Mouse (Mus musculus): ENCODE data around the gene Grin1.
A peak's percentile ranks its signal among the peaks of the same experiment; 100 is the strongest.

The Grin1 gene

DNA sequence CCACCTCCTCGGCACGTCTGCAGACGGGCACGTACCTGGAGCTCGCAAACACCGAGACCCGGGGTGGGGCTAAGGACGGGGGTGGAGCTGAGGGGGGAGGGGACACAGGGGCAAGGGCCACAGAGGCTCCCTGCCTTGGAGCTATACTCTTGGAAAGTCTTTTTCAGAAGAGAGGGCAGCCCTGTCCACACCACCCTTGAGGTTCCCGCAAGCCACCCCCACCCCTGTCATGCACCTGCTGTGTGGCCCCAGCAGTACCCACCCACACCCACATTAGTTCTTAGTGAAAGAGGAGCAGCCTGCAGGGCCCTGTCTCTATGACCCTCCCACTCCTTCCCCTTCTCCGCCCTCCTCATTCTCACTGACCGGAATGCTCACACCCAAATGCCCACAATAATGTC, 7.5 kb downstream of the Grin1 start:
- no peak for DNase-seq

DNA sequence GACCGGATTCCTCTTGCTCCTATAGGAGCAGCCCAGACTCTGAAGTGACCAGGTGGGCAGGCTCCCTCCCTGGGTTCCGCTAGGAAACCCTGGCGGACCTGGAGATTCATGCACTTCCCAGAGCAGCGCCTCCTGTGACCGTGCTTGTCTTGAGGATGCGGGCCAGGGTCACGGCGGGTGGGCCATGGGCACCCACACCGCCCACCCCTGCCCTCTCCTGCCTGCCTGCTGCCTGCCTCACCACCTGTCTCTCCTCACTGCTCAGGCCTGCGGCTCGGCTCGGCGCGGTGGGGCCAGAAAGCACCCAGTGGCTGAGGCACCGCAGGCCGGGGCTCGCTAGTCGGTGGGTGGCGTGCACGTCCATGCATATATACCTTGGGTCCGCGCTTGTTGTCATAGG, 8.0 kb downstream of the Grin1 start:
- no peak for DNase-seq

DNA sequence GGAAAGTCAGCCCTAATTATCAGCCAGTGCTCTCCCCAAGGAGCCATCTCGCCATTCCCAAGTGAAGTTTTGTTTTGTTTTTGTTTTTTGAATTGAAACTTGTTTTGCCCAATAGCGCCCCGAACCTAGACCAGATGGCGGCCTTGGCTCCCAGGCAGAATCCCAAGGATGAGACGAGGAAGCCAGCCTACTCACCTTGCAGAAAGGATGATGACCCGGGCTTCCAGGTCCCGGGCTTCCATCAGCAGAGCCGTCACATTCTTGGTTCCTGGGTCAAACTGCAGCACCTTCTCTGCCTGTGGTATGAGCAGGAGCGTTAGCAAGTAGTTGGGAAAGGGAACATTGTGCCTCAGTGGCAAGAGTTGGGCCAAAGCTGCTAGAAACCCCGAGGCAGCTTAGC, 8.8 kb downstream of the Grin1 start:
- DNase-seq = no peak

DNA sequence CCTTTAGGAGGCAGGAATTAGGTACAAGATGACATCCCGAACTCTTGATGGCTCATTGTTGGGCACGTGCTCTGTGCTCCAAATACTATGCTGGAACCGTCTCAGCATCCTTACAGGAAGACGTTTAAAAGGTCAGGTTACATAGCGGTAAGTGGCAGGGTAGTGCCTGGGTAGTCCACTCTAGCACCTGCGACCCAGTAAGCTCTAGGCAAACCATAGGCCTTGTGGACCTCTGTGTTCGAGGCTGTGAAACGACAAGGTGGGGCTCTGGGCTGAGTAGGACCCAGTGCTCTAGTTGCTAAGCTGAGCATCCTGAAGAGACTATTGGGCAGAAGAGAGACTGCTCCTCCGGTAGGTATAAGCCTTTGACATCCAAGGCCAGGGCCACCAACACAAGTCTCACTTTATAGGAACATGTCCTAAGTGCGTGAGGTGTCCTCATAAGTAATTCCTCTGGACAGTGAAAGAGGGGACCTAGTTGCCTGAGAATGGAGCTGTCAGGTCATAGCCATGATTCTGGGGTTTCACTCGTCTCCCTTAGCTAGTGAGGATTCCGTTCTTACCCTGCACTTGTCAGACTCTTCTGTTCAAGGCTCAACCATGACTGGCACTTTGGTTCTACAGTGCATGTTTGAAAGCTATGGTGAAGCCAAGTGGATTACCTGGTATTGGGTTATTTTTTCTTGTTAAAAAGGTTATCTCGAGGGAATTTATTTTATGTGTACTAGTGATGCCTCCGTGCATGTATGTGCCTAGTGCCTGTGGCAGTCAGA, 13.2 kb downstream of the Grin1 start:
- no peak for DNase-seq

DNA sequence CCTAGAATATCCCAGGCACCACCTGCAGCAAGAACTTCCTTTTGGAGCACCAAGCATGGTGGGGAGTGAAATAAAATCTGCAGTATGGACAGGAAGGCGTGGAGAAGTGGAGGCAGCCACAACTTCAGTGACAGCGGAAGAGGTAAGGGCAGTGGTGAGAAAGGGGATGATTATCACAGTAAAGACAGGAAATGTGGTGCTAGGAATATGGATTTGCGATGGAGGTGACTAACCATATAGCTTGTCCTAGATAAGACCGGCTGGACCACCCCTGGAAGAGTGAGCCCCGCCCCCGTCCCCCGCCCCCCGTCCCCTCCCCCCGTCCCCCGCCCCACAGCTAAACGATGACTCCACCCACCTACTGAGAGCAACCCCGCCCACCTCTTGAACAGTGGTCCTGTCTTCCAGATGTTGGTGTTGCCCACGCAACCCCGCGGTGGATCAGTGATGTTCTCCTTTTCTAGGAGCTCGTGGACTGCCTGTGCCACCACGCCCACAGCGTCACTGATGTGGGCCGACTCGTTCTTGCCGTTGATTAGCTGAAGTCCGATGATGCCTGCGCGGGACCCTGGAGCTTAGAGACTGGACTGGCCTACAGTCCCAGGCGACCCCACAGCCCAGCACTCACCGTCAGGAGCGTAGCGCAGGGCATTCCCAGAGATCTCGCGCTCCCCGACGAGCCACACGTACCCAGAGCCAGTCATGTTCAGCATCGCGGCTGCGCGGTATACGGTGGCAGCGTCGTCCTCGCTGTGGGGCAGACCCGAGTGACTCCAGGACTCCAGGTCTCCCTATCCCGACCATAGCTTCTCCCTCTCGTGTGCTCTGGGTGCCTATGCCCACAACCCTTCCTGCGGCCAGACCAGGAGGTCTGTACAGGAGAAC, 14.1 kb downstream of the Grin1 start:
- DNase-seq = no peak

DNA sequence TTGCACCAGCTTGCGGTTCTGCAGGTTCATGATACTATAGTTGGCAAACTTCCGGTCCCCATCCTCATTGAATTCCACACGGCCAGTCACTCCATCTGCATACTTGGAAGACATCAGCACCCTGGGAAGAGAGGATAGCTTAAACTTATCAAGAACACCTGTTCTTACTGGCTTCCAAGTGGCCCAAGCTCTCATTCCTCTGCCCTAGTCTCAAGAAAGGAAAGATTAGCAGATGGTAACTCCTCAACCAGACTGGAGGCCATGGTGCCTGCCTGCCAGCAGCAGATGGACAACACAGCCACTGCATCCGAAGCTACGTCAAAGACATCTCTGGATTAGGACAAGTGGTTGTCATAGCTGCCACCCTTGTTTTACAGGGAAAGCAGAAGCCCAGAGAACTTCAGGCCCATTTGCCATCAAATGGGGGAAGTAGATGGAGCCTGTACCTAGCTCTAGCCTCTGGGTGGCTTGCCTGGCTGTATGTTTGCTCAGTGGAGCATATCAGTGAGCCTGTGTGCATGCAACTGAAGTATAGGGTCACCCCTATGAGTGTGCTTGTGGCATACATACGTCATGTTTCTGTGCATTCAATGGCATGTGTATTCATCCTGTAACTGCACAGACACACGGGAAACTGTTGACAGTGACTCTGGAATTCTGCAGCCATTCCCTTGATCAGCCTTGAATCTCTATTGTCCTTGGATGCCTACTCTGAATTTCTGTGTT, 14.9 kb downstream of the Grin1 start:
- no peak for DNase-seq

DNA sequence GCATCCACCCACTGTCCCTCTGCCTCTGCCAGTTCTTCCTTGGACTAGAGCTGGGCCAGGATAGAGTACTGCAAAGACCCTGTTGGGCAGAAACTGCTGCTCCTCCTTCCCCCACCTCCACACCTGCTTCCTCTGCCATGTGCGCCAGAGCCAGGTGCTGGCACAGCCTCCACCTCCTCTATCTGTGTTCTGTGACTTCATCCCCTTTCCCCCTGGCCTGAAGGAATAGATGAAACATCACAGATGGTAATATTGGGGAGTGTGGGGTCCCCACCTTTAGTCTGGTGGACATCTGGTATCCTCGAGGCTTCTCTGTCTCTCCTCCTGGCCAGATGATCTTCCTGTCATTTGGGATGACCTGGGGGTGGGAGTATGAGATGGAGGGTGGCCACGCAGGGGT, 15.5 kb downstream of the Grin1 start:
- no peak for DNase-seq

DNA sequence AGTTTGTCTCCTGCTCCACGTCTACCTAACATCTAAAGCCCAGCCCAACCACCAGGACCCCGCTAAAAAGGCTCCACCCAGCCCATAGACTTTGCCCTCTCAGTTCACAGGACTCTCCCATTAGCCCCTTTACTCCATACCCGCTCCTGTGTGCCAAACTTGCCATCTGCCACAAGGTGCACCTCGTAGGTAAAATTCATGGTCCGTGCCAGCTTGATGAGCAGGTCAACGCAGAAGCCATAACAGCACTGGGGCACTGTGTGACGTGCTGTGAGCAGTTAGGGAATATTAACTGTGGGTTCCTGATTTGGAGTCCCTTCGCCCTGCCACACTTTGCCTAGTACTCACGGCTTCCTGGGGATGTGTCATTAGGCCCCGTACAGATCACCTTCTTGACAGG, 20.9 kb downstream of the Grin1 start:
- no peak for DNase-seq

DNA sequence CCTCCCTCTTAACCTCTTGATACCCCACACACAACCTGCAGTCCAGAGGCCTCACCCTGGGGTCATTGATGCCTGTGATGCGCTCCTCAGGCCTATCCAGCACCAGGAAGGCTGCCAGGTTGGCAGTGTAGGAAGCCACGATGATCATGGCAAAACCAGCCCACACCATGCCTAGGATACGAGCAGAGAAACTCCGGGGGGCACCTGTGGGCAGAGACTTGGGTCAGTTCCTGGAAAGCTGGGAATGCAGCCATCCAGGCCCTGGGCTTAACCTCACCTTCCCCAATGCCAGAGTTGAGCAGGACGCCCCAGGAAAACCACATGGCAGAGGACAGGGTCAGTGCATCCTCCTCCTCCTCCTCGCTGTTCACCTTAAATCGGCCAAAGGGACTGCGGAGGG, 21.9 kb downstream of the Grin1 start:
- DNase-seq = no peak

DNA sequence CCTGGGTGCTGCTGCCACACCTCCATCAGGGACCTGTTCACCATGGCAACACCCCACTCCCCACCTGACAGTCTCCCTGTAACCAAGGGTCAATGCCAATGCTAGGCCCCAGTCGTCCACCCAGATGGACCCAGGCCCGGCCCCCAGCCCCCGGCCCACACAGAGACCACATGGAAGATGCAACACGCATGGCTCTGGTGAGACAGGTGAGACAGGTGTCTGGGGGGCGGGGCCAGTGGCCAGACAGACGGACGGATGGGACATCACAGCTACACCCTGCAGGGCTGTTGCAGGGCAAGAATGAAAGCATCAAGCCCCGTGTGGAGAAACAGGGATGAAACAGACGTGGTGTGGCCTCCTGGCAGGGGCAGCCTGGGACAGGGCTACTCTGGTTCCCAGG, 25.3 kb downstream of the Grin1 start:
- DNase-seq = no peak

DNA sequence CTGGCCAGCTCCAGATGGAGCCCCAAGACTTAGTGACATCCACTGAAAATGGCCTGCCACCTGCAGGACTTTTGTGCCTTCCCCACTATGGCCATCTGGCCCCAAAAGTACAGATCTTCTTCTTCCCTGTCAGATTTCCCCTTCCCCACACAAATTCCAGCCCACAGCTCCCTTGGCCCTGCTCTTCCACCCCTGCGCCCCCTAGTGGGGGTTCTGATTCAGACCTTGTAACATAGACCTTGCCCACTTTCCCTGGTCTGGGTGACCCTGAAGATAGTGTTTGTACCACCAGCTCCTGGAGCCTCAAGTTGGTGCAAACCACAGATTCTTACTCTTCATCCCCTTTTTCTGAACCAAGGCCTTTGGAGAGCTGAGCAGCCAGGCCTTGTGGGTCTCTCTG, 26.1 kb downstream of the Grin1 start:
- peak; percentile 22 to 82 for DNase-seq

DNA sequence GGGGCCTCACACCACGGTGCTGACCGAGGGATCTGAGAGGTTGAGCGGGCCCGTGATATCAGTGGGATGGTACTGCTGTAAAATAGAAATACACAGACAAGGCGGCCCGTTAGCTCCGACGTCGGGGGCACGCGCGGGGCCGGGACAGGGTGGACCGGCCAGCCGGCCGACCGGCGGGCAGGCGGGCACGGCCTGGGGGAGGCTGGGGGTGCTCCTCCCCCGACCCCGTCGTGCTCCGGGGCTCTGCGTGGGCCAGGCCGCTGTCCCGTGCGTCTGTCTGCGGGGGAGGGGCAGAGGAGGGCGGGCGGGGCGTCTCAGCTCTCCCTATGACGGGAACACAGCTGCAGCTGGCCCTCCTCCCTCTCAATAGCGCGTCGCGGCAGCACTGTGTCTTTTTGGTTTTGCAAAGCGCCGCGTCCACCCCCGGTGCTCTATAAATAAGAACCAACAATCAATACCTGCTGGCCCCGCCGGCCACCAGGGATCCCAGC, 26.9 kb downstream of the Grin1 start:
- no peak for DNase-seq

DNA sequence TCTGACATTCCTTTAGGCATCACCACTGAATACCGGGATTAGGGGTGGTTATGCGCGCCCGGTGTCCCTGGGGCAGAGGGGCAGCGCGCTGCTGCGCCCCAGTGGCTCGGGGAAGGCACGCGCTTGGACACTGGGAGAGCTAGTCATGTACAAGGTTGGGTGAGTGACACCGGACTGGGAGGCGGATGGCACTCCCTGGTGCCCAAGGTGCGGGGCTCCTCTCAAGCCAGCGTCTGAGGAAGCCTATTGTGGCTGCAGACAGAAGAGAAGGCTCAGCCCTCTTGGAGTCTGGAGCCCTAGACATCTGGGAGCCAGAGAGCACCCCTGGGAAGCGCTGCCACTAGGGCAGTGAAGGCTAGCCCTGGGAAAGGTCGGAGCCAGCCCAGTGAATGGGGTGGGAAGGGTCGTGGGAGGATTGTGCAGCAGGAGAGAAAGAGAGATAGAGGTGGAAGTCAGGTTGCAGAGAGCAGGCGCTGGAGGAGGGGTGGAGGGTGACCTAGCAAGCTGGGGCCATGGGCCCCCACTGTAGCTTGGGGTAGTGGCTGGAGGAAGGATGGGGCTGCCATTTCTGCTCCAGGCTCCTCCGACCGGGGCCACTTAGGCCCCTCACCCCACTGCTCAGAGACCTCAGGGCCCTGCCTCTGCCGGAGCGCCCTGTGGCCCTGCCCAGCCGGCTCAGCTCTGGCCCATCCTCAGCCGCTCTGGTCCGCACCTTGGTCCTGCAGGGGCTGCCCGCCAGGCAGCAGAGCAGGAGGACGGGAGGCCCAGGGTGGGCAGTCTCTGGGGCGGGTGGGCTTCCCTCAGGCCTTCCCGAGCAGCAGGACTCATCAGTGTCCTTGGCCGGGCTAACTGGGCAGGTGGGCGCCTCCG, 27.6 kb downstream of the Grin1 start:
- no peak for DNase-seq

DNA sequence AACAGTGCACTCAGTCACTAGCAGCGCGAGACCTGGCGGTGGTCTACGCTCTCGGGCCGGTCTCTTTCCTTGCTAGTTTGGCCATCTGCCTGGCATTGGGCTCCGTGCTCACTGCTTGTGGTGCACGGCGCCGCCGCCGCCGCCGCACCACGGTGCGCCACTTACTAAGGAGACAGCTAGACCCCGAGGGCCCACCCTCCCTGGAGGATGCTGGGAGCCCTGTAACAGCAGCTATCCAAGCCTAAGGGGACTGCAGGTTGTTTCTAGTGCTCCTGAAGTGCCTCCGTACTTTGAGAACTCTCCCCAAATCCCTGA, 28.2 kb downstream of the Grin1 start:
- DNase-seq = no peak

DNA sequence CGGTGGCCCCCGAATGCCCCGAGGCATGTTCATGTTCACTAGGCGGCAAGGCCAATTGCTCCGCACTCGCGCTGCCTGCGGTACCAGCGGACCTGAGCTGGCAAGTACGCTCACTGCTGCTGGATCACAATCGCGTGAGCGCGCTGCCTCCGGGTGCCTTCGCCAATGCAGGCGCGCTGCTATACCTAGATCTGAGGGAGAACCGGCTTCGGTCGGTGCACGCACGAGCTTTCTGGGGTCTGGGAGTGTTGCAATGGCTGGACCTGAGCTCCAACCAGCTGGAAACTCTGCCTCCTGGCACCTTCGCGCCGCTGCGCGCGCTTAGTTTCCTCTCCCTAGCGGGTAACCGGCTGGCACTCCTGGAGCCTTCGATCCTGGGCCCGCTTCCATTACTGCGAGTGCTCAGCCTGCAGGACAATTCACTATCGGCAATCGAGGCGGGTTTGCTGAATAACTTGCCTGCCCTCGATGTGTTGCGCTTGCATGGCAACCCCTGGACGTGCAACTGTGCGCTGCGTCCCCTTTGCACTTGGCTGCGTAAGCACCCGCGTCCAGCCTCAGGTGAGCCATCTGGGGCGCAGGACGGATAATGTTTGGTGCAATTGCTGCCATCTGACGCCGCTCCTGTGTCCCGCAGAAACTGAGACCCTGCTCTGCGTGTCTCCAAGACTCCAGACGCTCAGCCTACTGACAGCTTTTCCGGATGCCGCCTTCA, 28.7 kb downstream of the Grin1 start:
- DNase-seq = no peak

DNA sequence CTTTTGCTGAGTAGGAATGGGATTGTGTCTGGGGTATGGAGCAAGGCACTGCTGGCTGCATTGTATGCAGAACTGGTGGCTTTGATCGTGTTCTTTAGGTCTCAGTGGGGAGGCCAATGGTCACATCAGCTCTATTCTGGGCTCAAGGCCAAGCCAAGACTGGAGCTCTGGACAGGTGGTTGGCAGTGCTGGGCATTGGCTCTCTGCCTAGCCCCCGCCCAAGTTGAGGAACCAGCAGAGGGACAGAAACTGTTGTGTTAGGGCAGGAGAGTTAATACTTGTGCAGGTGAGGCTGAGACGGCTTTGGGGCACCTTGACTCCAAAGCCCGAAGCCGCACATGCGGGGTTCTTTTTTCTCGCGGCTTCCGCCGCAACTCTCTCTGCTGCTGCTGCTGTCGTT, 29.3 kb downstream of the Grin1 start, which contains the start of gene Lrrc26:
TSS of gene Lrrc26 (plus strand) at position 265 of the 400 bp plus-strand sequence.
- DNase-seq = no peak

DNA sequence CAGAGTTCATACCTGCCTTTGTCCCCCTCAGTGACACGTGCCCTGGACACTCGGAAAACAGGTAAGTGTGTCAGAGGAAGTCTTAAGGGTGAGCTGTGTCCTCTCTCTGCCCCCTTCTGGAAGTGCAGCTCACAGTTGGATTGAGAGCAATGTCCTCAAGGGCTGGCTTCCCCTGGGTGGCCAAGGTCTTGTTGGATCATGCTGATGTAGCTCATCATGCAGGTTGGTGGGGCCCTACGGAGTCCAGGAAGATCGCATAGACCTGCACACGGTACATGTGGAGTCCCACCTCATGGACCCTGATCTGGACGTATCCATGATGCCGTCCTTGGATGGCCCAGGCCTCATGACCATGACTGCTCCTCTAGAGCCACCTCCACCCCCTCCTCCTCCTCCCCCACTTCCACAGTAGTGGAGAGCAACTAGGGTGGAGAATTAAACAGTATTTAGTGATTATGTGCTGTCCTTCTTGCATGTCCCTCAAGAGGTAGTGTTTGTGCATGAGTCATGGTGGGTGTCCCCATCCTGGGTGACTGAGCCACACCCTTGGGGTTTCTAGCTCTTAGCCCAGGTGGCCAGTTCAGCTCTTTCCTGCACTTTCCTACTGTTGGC, 30.1 kb downstream of the Grin1 start:
- no peak for DNase-seq

DNA sequence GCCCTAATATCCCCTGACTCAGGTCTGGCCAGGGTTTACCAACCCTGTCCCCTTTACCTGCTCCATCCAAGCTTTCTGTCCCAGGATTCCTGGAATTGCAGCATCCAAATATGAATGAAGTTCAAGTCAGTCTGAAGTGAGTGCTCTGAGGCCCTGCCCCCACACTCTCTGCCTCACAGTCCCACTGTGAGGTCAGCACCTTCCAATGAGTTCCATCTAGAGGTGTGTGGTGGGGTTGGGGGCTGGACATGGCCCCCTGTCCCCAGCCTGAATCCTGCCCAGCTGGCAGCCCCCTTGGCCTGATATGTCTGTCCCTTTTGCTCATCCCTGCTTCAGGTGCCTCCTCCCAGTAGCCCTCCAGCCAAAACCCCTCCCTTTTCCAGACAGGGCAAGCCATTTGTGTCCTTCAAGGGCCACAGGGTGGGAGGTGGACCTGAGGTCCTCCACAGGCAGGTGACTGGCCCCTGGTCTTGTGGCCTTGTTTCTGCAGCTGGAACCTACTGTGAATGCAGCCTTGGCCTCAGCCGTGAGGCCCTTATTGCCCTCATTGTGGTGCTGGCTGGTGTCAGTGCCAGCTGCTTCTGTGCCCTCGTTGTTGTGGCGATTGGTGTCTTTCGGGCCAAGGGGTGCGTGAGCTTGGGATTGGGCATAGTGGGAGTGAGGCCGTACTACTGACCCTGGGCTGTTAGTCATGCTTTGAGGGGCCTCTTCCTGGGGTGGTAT, 30.9 kb downstream of the Grin1 start, which contains the start of gene Tmem210:
TSS of gene Tmem210 (plus strand) at position 219 of the 723 bp plus-strand sequence.
- DNase-seq = no peak

DNA sequence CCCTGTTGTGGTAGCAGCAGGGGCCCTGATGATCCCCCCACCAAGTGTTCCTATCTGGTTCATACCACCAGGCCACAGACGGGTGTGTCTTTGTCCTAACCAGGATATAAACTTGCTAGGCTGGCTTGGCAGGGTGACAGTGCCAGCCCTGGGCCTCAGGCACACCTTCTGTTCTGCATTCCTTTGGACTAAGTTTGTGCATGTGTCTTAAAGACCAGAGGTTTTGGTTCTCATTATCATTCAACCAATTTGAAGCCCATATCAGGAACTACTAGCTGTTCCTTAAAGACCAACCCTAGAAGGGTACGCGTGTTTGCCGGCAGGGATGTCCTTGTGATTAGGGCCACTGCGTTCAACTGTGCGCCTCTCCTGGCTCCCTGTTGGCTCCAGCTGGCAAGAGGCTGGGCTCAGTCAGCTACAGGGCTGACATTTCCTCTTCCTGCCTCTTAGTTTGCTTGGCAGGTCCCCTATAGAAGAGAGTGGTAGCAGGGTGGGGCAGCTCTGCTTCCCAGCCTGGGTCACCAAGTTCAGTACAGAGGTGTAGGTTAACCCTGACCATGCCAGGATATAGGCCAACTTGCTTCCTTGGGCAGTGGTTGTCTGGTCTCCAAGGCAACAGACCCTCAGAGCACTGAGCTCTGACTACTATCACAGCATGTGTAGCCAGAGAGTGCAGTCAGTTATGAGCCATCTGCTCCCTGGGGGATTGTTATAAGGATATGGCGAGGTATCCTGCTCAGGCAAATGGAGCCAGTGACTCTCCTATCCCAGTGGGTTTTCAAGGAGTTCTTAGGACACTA, 31.9 kb downstream of the Grin1 start:
- DNase-seq = no peak

DNA sequence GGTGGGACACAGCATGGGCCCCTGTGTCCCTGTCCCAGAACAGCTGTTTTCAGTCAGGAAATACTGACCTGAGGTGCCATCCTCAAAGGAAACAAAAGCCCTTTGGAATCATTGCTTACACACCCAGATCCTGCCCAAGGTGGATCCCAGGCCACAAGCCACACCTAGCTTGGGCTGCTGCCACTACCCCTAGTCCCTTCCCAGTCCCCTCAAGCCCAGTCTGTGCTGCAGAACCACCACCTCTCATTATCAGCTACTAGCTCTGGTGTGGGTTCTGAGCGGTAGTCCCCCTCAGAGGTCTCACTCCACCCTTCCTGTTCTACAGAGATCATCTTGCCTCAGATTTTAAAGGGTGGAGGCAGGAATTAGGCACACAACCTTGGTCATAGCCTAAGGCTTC, 32.7 kb downstream of the Grin1 start:
- DNase-seq = no peak

Measured in spleen, adult 18-20 months (tissue).